Mouse (Mus musculus) kidney, postnatal 14 days (tissue): ENCODE results near the gene Rap1b.

ENCODE experiments used
- DNase-seq: peaks from one replicate; pipeline ENCODE4 v3.0.0; 2022; ENCODE audit warnings: mixed read lengths

Gene Rap1b

DNA sequence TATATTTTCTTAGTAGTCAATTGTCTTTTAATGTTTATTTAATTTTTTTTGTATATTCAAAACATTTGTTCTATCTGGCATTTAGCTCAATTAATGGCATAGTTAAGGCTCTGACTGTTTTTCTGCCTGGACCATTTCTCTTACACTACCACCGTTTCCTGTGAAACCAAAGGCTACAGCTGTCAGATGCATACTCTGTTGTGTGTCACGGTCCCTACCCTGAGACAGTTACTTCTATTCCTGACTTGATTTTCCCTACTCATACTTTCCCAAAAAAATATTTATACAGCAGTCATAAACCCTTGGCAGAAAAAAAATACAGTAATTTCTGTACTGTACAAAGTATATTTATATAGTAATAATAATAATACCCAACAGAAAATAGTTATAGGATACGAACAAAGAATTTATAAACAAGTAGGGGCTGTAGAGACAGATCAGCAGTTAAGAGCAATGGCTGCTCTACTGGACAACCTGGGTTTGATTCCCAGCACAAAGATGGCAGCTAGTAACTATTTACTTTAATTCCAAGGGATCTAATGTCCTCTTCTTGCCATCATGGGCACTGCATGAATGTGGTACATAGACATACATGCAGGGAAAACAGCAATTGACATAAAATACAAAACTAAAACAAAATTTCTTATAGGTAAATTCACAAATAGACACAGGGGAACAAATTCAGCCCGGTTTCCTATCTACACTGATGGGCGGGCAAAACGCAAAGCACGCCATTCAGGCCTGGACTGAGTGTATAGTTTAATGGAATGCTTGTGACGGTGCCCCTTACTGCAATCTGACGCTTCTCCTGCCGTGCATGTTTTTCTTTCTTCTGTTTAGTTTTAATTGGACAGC is 78.3 kb downstream of the Rap1b start:
- DNase-seq = no peak

DNA sequence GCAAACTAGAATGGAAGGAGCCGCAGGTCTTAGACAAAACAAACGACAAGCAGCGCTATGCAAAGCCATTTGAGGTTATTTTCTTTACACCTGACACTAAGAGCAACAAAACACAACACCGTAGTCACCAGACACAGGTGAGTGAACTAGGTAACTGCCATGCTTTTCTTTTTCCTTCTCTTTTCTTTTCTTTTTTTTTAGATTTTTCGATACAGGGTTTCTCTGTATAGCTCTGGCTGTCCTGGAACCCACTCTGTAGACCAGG is 79.0 kb downstream of the Rap1b start:
- DNase-seq = no peak

DNA sequence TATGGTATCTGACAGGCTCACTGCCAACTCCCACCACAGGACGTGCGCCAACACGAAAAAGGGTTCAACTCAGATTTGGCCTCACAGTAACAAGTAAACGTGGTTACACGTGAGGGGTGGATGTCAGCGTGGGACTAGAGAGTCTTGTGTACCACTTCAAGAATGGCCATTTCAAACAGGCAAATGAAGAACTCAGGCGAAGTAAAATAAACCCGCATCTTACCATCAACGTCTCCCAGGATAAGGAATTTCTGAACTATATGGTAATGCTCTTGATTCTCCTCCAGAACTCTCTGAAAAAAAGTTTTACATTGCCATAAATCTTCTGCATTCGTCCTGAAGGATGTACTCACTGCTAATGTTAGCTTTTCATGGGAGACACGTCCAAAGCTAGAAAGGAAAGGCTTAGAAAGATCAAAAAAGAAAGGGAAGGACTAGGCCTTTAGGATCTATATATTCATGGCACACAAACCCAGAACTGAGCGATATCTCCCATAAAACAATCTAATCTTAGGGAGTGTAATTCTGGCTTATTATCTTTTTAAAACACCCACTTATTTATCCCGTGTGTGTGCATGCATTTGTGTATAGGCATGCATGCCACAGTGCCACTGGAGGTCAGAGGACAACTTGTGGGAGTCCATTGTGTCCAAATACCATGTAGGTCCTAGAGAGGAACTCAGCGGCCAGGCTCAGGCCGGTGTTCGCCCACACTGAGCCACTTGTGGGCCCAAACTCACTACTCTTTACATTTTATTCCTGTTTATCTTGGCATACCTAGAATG is 79.5 kb downstream of the Rap1b start:
- no peak for DNase-seq

DNA sequence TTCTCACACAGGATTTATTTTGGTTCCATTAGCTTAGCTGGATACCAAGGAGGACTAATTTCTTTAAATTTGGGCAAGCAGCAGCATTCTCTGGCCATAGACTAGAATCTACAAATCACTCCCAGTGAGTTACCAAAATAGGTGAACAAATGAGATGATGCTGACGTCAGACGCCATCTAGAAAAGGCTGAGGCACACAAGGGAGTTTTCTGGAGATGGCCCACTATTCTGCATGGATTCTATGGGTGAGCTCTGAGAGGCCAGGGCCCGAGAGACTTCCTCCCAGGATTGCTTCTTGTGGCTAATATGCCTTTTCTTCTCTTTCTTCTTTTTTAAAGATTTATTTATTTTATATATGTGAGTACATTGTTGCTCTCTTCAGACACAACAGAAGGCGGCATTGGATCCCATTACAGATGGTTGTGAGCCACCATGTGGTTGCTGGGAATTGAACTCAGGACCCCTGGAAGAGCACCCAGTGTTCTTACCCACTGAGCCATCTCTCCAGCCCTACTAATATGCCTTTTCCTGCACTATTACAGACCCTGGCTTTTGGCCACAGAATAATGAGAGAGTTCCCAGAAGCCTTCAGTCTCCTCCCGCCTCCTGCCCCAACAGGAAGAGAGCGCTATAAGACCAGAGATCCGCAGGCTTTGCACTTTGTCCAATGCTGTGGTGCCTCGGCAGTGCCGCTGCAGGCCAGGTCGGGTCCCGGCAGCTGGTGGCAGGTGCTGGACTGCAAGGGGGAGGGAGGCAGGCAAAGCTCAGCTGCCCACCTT is 80.5 kb downstream of the Rap1b start:
- DNase-seq = no peak

DNA sequence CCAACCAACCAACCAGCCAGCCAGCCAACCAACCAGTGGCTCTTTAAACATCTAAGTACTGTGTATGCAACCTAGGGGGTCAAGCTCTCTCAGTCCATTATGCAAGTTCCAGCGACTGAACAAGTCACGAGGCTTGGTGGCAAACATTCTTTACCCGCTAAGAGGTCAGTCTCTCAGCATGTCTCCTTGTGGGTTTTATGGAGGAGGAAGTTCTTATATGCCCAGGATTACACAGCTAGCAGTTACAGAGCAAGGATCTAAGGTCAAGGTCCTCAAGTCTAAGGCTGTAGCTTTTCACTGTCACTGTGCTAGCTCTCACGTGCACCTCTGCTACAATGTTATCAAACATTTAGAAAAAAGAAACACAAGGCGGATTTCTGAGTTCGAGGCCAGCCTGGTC is 81.2 kb downstream of the Rap1b start:
- no peak for DNase-seq
